In the genomic region with DNA sequence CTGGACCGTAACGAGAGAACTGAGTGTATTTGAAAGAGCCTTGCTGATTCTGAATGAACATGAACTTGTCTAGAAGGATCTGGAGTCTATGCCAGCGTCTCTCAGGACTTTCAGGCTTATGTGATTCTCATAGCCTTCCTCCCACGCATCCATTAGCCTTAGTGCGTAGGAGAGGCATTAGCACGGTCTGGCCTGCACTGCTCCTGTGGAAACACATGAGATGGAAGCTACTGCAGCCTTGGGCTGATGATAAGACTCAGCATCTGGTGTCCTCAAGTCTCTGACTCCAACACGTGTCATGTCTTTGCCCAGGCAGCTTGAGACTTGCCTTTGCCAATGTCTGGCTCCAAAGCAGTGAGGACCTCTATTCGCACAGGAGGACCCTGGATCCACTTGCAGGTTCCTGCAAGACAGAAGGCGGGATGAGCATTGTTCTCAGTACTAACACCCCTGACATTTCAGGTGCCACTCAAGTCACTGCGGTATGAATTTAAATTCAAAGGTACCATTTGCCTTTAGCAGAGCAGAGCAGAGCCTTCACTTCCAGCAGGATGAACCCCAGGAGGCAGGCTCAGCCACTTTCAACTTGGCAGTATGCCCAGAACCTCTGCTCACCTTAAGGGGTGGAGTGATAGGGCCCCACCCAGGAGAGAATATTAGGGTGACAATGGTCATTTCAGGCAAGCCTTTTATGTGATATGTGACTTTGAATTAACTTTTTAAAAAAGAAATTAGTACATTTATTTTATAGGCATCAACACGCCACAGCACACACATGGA, we compare ENCODE assay signal across 25 mouse cellular contexts.
DNase-seq lines count a peak whose midpoint lies in the region; ATAC-seq and TF ChIP-seq lines count a peak whose summit lies in the region.
"Had no signal": no experiment of that assay in that cellular context is flagged by ENCODE, and none has a peak within 500 bp of the region (broad histone marks: within the 10 kb centered on the region; RNA-seq: fewer than 3 reads in every experiment).

No protein-coding gene starts in this region.

- WGBS in heart, embryonic 11.5 days (ENCODE audit: insufficient replicate concordance): 81% methylated on average over 11 of the region's 11 CpGs
- 91% methylated on average over 11 of the region's 11 CpGs for WGBS in hindbrain, embryonic 16.5 days

- no peak for TF ChIP-seq CTCF in G1E (IDR thresholded peaks at IDR 0.05; ENCODE audit: low read depth, low read length)

- H3K4me1 ChIP-seq in heart, embryonic 11.5 days (ENCODE audit: control insufficient read depth, insufficient read depth, low read length): no peaks in the 10 kb centered on the region
- H3K4me1 ChIP-seq in G1E (ENCODE audit: insufficient read depth, low read depth, low read length): no peaks in the 10 kb centered on the region
- no peaks in the 10 kb centered on the region for H3K4me1 ChIP-seq in hindbrain, embryonic 16.5 days (ENCODE audit: control insufficient read depth, insufficient read depth, low read depth, low read length)
- H3K4me1 ChIP-seq: heart, embryonic 12.5 days; heart, embryonic 15.5 days had no signal

- no peak for ATAC-seq in heart, embryonic 11.5 days (replicated peaks; ENCODE audit: insufficient number of reproducible peaks, low FRiP score, low TSS enrichment)
- 0 out of 2 replicates have a peak, but pooled peaks have one; percentile 8 for ATAC-seq in G1E (ENCODE audit: extremely low read depth, insufficient number of reproducible peaks, low FRiP score, poor library complexity, severe bottlenecking)
- no peak for ATAC-seq in hindbrain, embryonic 16.5 days
- ATAC-seq: forebrain, embryonic 14.5 days; forebrain, postnatal 0 days; intestine, postnatal 0 days; Patski had no signal

- H3K27ac ChIP-seq in heart, embryonic 11.5 days (ENCODE audit: low read depth, low read length): no peak overlapping the region
- no peak overlapping the region for H3K27ac ChIP-seq in hindbrain, embryonic 16.5 days (ENCODE audit: low read depth, low read length)
- H3K27ac ChIP-seq: gastrocnemius, adult 2 months; heart, adult 2 months; heart, embryonic 15.5 days; hindbrain, embryonic 14.5 days had no signal

- no peak overlapping the region for H3K4me2 ChIP-seq in heart, embryonic 11.5 days
- no peak overlapping the region for H3K4me2 ChIP-seq in hindbrain, embryonic 16.5 days (ENCODE audit: low read length)
- H3K4me2 ChIP-seq: heart, embryonic 12.5 days; heart, embryonic 15.5 days; hindbrain, embryonic 14.5 days had no signal

- H3K9me3 ChIP-seq in heart, embryonic 11.5 days (replicated peaks; ENCODE audit: control insufficient read depth, low read length): no peaks in the 10 kb centered on the region
- peaks cover 26% of the 10 kb centered on the region for H3K9me3 ChIP-seq in G1E (replicated peaks)
- H3K9me3 ChIP-seq in hindbrain, embryonic 16.5 days (ENCODE audit: control insufficient read depth, low read length): no peaks in the 10 kb centered on the region
- H3K9me3 ChIP-seq: heart, embryonic 12.5 days; heart, embryonic 15.5 days had no signal

- no peak overlapping the region for H3K4me3 ChIP-seq in heart, embryonic 11.5 days (ENCODE audit: low read depth, low read length)
- H3K4me3 ChIP-seq in G1E (ENCODE audit: low read depth, low read length): no peak overlapping the region
- H3K4me3 ChIP-seq in hindbrain, embryonic 16.5 days (ENCODE audit: low read length): no peak overlapping the region
- H3K4me3 ChIP-seq: gastrocnemius, adult 2 months; heart, adult 2 months; heart, embryonic 12.5 days; heart, embryonic 15.5 days had no signal

- H3K9ac ChIP-seq in heart, embryonic 11.5 days (ENCODE audit: low read depth, low read length): no peak overlapping the region
- H3K9ac ChIP-seq in hindbrain, embryonic 16.5 days (ENCODE audit: low read depth, low read length): no peak overlapping the region
- H3K9ac ChIP-seq: forebrain, postnatal 0 days; heart, embryonic 12.5 days; heart, embryonic 15.5 days; hindbrain, embryonic 14.5 days had no signal

- H3K27me3 ChIP-seq in heart, embryonic 11.5 days (ENCODE audit: control insufficient read depth, insufficient read depth, low read length): 0 out of 2 replicates have a peak, but pooled peaks cover 3% of the 10 kb centered on the region
- H3K27me3 ChIP-seq in G1E (ENCODE audit: insufficient read depth, low read length): no peaks in the 10 kb centered on the region
- H3K27me3 ChIP-seq in hindbrain, embryonic 16.5 days (replicated peaks; ENCODE audit: control insufficient read depth, insufficient read depth, low read length): no peaks in the 10 kb centered on the region
- H3K27me3 ChIP-seq: heart, embryonic 15.5 days had no signal

- DNase-seq in heart, adult 11 months: peak; percentile 77
- DNase-seq in G1E (ENCODE audit: low spot score): no peak
- peak; percentile 82 for DNase-seq in fat pad, adult 2 months (ENCODE audit: extremely low read depth, low read depth, low spot score)
- no peak for DNase-seq in thymus, postnatal 14 days
- DNase-seq: adrenal gland, adult 2 months; adrenal gland, postnatal 14 days; cerebellum, adult 11 months; cerebellum, adult 2 months; cerebellum, postnatal 10 days; cerebellum, postnatal 36 days; forebrain, postnatal 0 days; gastrocnemius, adult 2 months; gastrocnemius, postnatal 14 days; heart, adult 2 months; heart, postnatal 10 days; heart, postnatal 4 days; kidney, adult 2 months had no signal

- no peaks in the 10 kb centered on the region for H3K36me3 ChIP-seq in heart, embryonic 11.5 days (ENCODE audit: control insufficient read depth, insufficient read depth, low read length)
- no peaks in the 10 kb centered on the region for H3K36me3 ChIP-seq in G1E (replicated peaks)
- no peaks in the 10 kb centered on the region for H3K36me3 ChIP-seq in hindbrain, embryonic 16.5 days (ENCODE audit: control insufficient read depth, insufficient read depth, low read length)
- H3K36me3 ChIP-seq: heart, embryonic 12.5 days; heart, embryonic 15.5 days had no signal

Comparison
In these comparisons a context has a peak if more than half of its experiments do, and no peak if none do; other contexts are left out.
1. DNase-seq: peak in heart, adult 11 months (single experiment) and fat pad, adult 2 months (single experiment); none in G1E (single experiment) and thymus, postnatal 14 days (single experiment).